ENCODE assay signal across 18 mouse cellular contexts in the genomic region with DNA sequence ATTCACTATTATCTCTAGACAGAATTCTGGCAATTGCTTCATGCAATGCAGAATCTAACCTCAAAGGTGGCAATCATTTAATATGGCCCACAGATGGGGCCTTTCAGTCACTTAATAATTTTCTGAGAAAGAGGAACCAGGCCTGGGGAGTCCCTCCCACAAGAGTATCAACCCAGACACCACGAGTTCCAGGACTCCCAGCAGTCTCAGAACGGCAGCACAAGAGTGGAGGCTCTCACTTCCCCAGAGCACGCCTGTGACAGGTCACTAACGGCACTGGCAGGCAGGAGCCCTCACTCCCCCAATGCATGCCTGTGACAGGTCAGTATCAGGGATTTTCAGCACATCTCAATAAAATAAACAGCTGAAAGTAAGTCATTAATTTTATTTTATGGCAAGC.
DNase-seq lines count a peak whose midpoint lies in the region; ATAC-seq and TF ChIP-seq lines count a peak whose summit lies in the region.
"Had no signal": no experiment of that assay in that cellular context is flagged by ENCODE, and none has a peak within 500 bp of the region (broad histone marks: within the 10 kb centered on the region; RNA-seq: fewer than 3 reads in every experiment).

No protein-coding gene starts in this region.

- H3K27me3 ChIP-seq in heart, embryonic 10.5 days (ENCODE audit: insufficient read depth, poor library complexity, severe bottlenecking) = no peaks in the 10 kb centered on the region
- H3K27me3 ChIP-seq in thymus, adult 2 months (ENCODE audit: control insufficient read depth, insufficient read depth, low read length) = no peaks in the 10 kb centered on the region
- H3K27me3 ChIP-seq: embryonic facial prominence, embryonic 12.5 days; heart, embryonic 12.5 days; liver, embryonic 13.5 days; midbrain, embryonic 12.5 days had no signal

- no peak for TF ChIP-seq CTCF in thymus, adult 2 months (IDR thresholded peaks at IDR 0.05; ENCODE audit: borderline replicate concordance, control insufficient read depth, extremely low read depth, insufficient read depth, low read length, poor library complexity)

- H3K27ac ChIP-seq in heart, embryonic 10.5 days = no peak overlapping the region
- H3K27ac ChIP-seq in thymus, adult 2 months (ENCODE audit: control insufficient read depth, insufficient read depth, low read length) = no peak overlapping the region
- H3K27ac ChIP-seq: embryonic facial prominence, embryonic 12.5 days; liver, embryonic 13.5 days; midbrain, embryonic 12.5 days had no signal

- no peaks in the 10 kb centered on the region for H3K9me3 ChIP-seq in heart, embryonic 10.5 days
- H3K9me3 ChIP-seq: liver, embryonic 13.5 days; midbrain, embryonic 12.5 days had no signal

- no peak overlapping the region for H3K4me3 ChIP-seq in heart, embryonic 10.5 days
- H3K4me3 ChIP-seq in thymus, adult 2 months (ENCODE audit: control insufficient read depth, insufficient read depth, low read length) = no peak overlapping the region
- H3K4me3 ChIP-seq: embryonic facial prominence, embryonic 12.5 days; heart, embryonic 12.5 days; liver, embryonic 13.5 days; midbrain, embryonic 12.5 days; myocyte had no signal

- peaks cover 9% of the 10 kb centered on the region for H3K4me1 ChIP-seq in heart, embryonic 10.5 days
- no peaks in the 10 kb centered on the region for H3K4me1 ChIP-seq in thymus, adult 2 months (replicated peaks; ENCODE audit: control insufficient read depth, insufficient read depth, low read length)
- H3K4me1 ChIP-seq: liver, embryonic 13.5 days had no signal

- no peak for TF ChIP-seq POLR2A in thymus, adult 2 months (IDR thresholded peaks at IDR 0.05; ENCODE audit: control insufficient read depth, extremely low read depth, insufficient read depth, low read length, poor library complexity)

- WGBS in heart, embryonic 10.5 days = 22% methylated on average over 4 of the region's 4 CpGs
- 28% methylated on average over 4 of the region's 4 CpGs for WGBS in thymus, adult 2 months

- ATAC-seq in common myeloid progenitor, adult 5-6 weeks (replicated peaks; ENCODE audit: low read depth, poor library complexity, severe bottlenecking) = peak; percentile 96
- ATAC-seq in neutrophil, adult 5-6 weeks (ENCODE audit: extremely low read depth, insufficient number of reproducible peaks, low FRiP score, poor library complexity, severe bottlenecking) = peak; percentile 39; the same call in 1 of the 2 replicates

- peak; percentile 70 for DNase-seq in heart, embryonic 10.5 days (ENCODE audit: low spot score)
- no peak for DNase-seq in heart, adult 8-10 months (ENCODE audit: low spot score)
- peak; percentile 81 for DNase-seq in A20 (ENCODE audit: low read depth, low spot score)
- DNase-seq in c-Kit-positive CD71-positive TER-119-positive erythroid progenitor cells, embryonic 14.5 days (ENCODE audit: low spot score) = no peak
- DNase-seq in thymus, adult 2 months = no peak
- DNase-seq in adrenal gland, adult 8-10 months = no peak
- DNase-seq: adrenal gland, postnatal 36 days; cerebellum, postnatal 36 days; gastrocnemius, postnatal 14 days; liver, embryonic 13.5 days; lung, postnatal 14 days; right cerebral cortex, postnatal 14 days had no signal

- H3K36me3 ChIP-seq in heart, embryonic 10.5 days = 0 out of 2 replicates have a peak, but pooled peaks cover 3% of the 10 kb centered on the region
- H3K36me3 ChIP-seq in thymus, adult 2 months (ENCODE audit: control insufficient read depth, insufficient read depth, low read length) = no peaks in the 10 kb centered on the region
- H3K36me3 ChIP-seq: embryonic facial prominence, embryonic 12.5 days; liver, embryonic 13.5 days; midbrain, embryonic 12.5 days had no signal

Comparison
In these comparisons a context has a peak if more than half of its experiments do, and no peak if none do; other contexts are left out.
1. DNase-seq: peak in heart, embryonic 10.5 days (single experiment) and A20 (single experiment); none in heart, adult 8-10 months (single experiment), c-Kit-positive CD71-positive TER-119-positive erythroid progenitor cells, embryonic 14.5 days (single experiment), thymus, adult 2 months (single experiment) and adrenal gland, adult 8-10 months (single experiment).